Mouse (Mus musculus): Measurements from ENCODE around the gene Amy2a3. TPM values are rescaled to one million over a fixed set of nuclear protein-coding genes. Genes with fewer than 3 reads are reported as not detected.
"Not testable (repeated sequence)": the region's sequence is repeated elsewhere in the genome, so short reads cannot be mapped to it uniquely, and the experiment has no call there.

Amy2a3 gene
- total RNA-seq (2017) = not detected in 2 replicates

DNA sequence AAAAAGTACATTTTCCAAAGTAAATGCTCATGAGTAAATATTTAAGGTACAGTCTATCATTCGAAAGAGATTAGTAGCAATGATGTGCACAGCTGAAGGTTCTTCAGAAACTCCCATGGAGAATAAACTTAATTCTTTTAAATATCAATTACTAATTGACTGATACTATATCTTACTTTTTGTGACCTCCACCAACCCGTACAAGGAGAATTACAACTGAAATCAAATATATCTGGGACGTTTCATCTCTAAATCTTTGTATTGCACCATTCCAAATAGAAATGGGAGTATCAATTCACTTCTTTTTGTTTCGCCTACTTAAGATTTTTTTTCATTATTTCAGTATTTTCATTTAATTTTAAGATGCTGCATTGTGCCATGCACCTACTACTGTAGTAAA, at the start of gene Amy2a3:
Amy2a3 (minus strand) TSS at position 101 of the 400 bp plus-strand sequence.
- ATAC-seq (replicated peaks; ENCODE audit: low read depth, poor library complexity, severe bottlenecking) = not testable (repeated sequence)

GRCm38 (mm10) chr3:113356558-113356957, 32.7 kb upstream of the Amy2a3 start, which contains the start of gene Amy2a2:
TSS of gene Amy2a2 (minus strand) at chr3:113356658.
- not testable (repeated sequence) for ATAC-seq (replicated peaks; ENCODE audit: low read depth, poor library complexity, severe bottlenecking)

GRCm38 (mm10) chr3:113345484-113345883, 21.6 kb upstream of the Amy2a3 start:
- not testable (repeated sequence) for ATAC-seq (replicated peaks; ENCODE audit: low read depth, poor library complexity, severe bottlenecking)

DNA sequence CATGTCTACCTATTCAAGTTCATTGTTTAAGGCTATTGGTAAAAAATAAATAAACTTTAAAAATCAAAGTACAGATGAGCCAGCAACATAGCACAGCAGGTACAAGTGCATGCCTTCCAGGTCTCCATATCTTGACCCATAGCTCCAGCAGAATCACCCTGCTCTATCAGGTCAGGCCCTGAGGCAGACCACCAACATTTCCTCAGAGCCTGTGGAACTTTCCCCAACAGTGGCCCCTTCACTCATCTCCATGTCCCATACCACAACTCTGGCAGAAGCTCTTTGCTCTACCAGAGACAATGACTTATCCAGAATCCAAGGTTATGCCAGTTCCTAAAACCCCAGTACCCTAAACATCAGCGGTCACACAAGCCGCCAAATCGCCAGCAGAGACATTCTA, 10.9 kb downstream of the Amy2a3 start:
- ATAC-seq (replicated peaks; ENCODE audit: low read depth, poor library complexity, severe bottlenecking) = not testable (repeated sequence)

GRCm38 (mm10) chr3:113291349-113291748, 32.5 kb downstream of the Amy2a3 start, which contains the start of gene Amy2a4:
TSS of gene Amy2a4 (minus strand) at chr3:113291449.
- not testable (repeated sequence) for ATAC-seq (replicated peaks; ENCODE audit: low read depth, poor library complexity, severe bottlenecking)

DNA sequence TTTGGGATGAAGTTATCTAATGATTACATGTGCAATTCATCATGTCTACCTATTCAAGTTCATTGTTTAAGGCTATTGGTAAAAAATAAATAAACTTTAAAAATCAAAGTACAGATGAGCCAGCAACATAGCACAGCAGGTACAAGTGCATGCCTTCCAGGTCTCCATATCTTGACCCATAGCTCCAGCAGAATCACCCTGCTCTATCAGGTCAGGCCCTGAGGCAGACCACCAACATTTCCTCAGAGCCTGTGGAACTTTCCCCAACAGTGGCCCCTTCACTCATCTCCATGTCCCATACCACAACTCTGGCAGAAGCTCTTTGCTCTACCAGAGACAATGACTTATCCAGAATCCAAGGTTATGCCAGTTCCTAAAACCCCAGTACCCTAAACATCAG, 43.6 kb downstream of the Amy2a3 start:
- not testable (repeated sequence) for ATAC-seq (replicated peaks; ENCODE audit: low read depth, poor library complexity, severe bottlenecking)

- not testable (repeated sequence) for ATAC-seq (replicated peaks; ENCODE audit: low read depth, poor library complexity, severe bottlenecking)
These were observed 44.3 kb downstream of the Amy2a3 start for GRCm38 (mm10) chr3:113279586-113279985.

Other genes with a start within 250 kb of the Amy2a3 start
- not detected in 2 replicates for gene Amy2a5, start 65.2 kb downstream of the Amy2a3 start, total RNA-seq (2017)
- gene Amy2a4, start 32.6 kb downstream of the Amy2a3 start, total RNA-seq (2017) = not detected in 2 replicates
- gene Amy2a2, start 32.6 kb upstream of the Amy2a3 start, total RNA-seq (2017) = not detected in 2 replicates
- not detected in 2 replicates for gene Amy2a1, start 208.4 kb upstream of the Amy2a3 start, total RNA-seq (2017)

Data from common myeloid progenitor, adult 5-6 weeks (primary cell).